ENCODE assay signal across 8 mouse cellular contexts in genomic region chr13:55830833-55831721, GRCm38 (mm10). TPM values are rescaled to one million over a fixed set of nuclear protein-coding genes. Genes with fewer than 3 reads are reported as not detected.
A peak's percentile ranks its signal among the peaks of the same experiment; 100 is the strongest.
DNase-seq lines count a peak whose midpoint lies in the region; ATAC-seq and TF ChIP-seq lines count a peak whose summit lies in the region.

No protein-coding gene starts in this region.

- no peak overlapping the region for H3K4me2 ChIP-seq in forebrain, embryonic 16.5 days (ENCODE audit: low read length)
- peak overlapping the region; percentile 47 for H3K4me2 ChIP-seq in liver, embryonic 12.5 days

- no peak for TF ChIP-seq CTCF in E14TG2a.4 (conservative IDR thresholded peaks at IDR 0.05; ENCODE audit: low read length)

- no peak overlapping the region for H3K9ac ChIP-seq in forebrain, embryonic 16.5 days (replicated peaks; ENCODE audit: low read depth, low read length)
- no peak overlapping the region for H3K9ac ChIP-seq in liver, embryonic 12.5 days

- DNase-seq in gastrocnemius, postnatal 10 days, result peak; percentile 44
- no peak for DNase-seq in gastrocnemius, postnatal 36 days
- no peak for DNase-seq in cerebellum, adult 18-20 months
- no peak for DNase-seq in layer of hippocampus, postnatal 25 days (ENCODE audit: extremely low spot score in 1 of 2, low spot score in 1 of 2)

- intact Hi-C loops in gastrocnemius, postnatal 36 days (cut with DNase I), result loop anchor here (5.0 kb wide), 1 partner anchor 131 kb away; no protein-coding TSS in a partner anchor

- no peaks in the 10 kb centered on the region for H3K36me3 ChIP-seq in E14TG2a.4 (ENCODE audit: insufficient read depth, low read length)
- no peaks in the 10 kb centered on the region for H3K36me3 ChIP-seq in forebrain, embryonic 16.5 days (ENCODE audit: control insufficient read depth, insufficient read depth)
- no peaks in the 10 kb centered on the region for H3K36me3 ChIP-seq in liver, embryonic 12.5 days

- peaks cover 94% of the 10 kb centered on the region for H3K27me3 ChIP-seq in E14TG2a.4 (ENCODE audit: insufficient read depth, low read length)
- peaks cover 64% of the 10 kb centered on the region for H3K27me3 ChIP-seq in forebrain, embryonic 16.5 days (replicated peaks; ENCODE audit: control insufficient read depth, insufficient read depth, low read length)
- H3K27me3 ChIP-seq in liver, embryonic 12.5 days (replicated peaks), result peaks cover 96% of the 10 kb centered on the region

- ATAC-seq in forebrain, embryonic 16.5 days, result no peak
- no peak for ATAC-seq in liver, embryonic 12.5 days
- ATAC-seq in frontal cortex, adult (ENCODE audit: low TSS enrichment), result no peak

- H3K4me1 ChIP-seq in E14TG2a.4 (replicated peaks; ENCODE audit: low read depth, low read length), result peaks cover 43% of the 10 kb centered on the region
- peaks cover 20% of the 10 kb centered on the region for H3K4me1 ChIP-seq in forebrain, embryonic 16.5 days (replicated peaks; ENCODE audit: control insufficient read depth, insufficient read depth, low read length)
- peaks cover 7% of the 10 kb centered on the region; the same call in 1 of the 2 replicates for H3K4me1 ChIP-seq in liver, embryonic 12.5 days

- no peak overlapping the region for H3K27ac ChIP-seq in forebrain, embryonic 16.5 days (ENCODE audit: low read length)
- no peak overlapping the region for H3K27ac ChIP-seq in liver, embryonic 12.5 days

- 0% methylated on average over 61 of the region's 82 CpGs for WGBS in forebrain, embryonic 16.5 days
- WGBS in liver, embryonic 12.5 days (ENCODE audit: insufficient replicate concordance), result 2% methylated on average over 69 of the region's 82 CpGs

- H3K9me3 ChIP-seq in E14TG2a.4 (ENCODE audit: low read length), result no peaks in the 10 kb centered on the region; the same call in 1 of the 2 replicates
- no peaks in the 10 kb centered on the region for H3K9me3 ChIP-seq in forebrain, embryonic 16.5 days (ENCODE audit: control insufficient read depth, low read length)
- no peaks in the 10 kb centered on the region for H3K9me3 ChIP-seq in liver, embryonic 12.5 days (replicated peaks)

- H3K4me3 ChIP-seq in E14TG2a.4 (replicated peaks; ENCODE audit: low read length), result peak overlapping the region; percentile 78
- peak overlapping the region; percentile 13; the same call in 1 of the 2 replicates for H3K4me3 ChIP-seq in forebrain, embryonic 16.5 days (replicated peaks; ENCODE audit: low read length)
- peak overlapping the region; percentile 30 for H3K4me3 ChIP-seq in liver, embryonic 12.5 days

RNA-seq across cellular contexts. Expression of gene Pitx1, which starts 4.9 kb away (rescaled TPM):
- total RNA-seq in gastrocnemius, postnatal 10 days (2021), result 1 to 10 TPM; 1.2 to 2.9 TPM
- total RNA-seq in gastrocnemius, postnatal 36 days (2021), result under 1 TPM; 0.17 to 0.48 TPM
- polyA plus RNA-seq in forebrain, embryonic 16.5 days (2015; fragmentation: Nextera tagmentation; extraction: Ambion mirVana), result 0.35 TPM in 1 of 2 replicates, not detected in the other
- polyA plus RNA-seq in liver, embryonic 12.5 days (2016; fragmentation: Nextera tagmentation; extraction: Ambion mirVana), result 0.69 and 0.88 TPM in 2 replicates
- not detected for total RNA-seq in layer of hippocampus, postnatal 25 days (2021)

RNA-seq across cellular contexts. Expression of gene Catsper3, which starts 46.7 kb away (rescaled TPM):
- total RNA-seq in gastrocnemius, postnatal 10 days (2021), result under 1 TPM in 1 of 2 experiments, not detected in 1; 0.31 TPM
- under 1 TPM in 1 of 2 experiments, not detected in 1; 0.20 TPM for total RNA-seq in gastrocnemius, postnatal 36 days (2021)
- polyA plus RNA-seq in forebrain, embryonic 16.5 days (2015; fragmentation: Nextera tagmentation; extraction: Ambion mirVana), result not detected in 2 replicates
- polyA plus RNA-seq in liver, embryonic 12.5 days (2016; fragmentation: Nextera tagmentation; extraction: Ambion mirVana), result 0.13 TPM in 1 of 2 replicates, not detected in the other
- total RNA-seq in layer of hippocampus, postnatal 25 days (2021), result under 1 TPM in 1 of 2 experiments, not detected in 1; 0.34 TPM

Comparison
In these comparisons a context has a peak if more than half of its experiments do, and no peak if none do; other contexts are left out.
1. H3K4me3 ChIP-seq: peak in every context shown above with its lines; median percentile 78 in E14TG2a.4; 30 in liver, embryonic 12.5 days; 13 in forebrain, embryonic 16.5 days.